Mouse (Mus musculus): ENCODE measurements around the gene Dis3. TPM values are rescaled to one million over a fixed set of nuclear protein-coding genes. Genes with fewer than 3 reads are reported as not detected.

The Dis3 gene
- total RNA-seq, 2 experiments from 2014 or later = 16.4 to 21.5 TPM

DNA sequence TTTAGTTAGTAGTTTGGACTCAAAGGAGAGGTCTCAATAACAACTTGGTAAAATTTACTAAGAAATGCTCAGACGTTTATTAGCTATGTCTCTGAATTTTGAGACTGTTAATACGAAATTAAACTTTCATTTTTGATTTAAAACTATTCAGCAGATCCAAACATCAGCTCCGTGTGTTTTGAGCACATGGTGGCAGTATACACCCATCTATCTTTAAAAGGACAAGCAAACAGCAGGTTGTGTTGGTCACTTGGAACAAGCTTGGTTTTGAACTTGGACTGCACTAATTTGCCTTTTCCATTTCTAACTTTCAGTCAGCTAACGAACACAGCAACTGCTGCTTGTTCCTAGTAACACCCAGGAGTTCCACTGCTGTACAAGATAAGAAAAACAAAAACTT lies 18.0 kb upstream of the Dis3 start:
- TF ChIP-seq CTCF (conservative IDR thresholded peaks at IDR 0.05) = peak; percentile 66
- H3K27ac ChIP-seq = no peak overlapping the region
- no peak overlapping the region for H3K4me3 ChIP-seq
- DNase-seq (ENCODE audit: low spot score in 2 of 2) = no peak

DNA sequence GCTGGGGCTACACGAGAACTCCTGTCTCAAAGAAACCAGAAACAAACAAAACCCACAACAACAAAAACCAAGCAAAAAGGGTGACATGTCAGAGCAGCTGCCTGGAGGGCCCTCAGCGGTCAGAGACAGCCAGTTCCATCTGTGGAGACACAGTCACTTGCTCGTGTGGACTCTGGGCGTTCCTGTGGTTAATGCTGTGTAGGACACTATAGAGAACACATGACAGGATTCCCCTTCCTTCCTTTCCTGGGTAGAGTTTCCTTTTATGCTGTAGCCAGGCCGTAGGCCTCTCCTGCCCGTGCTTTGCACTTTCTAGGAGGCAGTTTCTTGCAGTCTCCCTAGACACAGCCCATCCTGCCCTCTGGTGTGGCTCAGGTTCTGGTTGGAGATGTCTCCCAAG lies 9.2 kb upstream of the Dis3 start:
- H3K4me3 ChIP-seq = no peak overlapping the region
- no peak for DNase-seq (ENCODE audit: low spot score in 2 of 2)
- H3K27ac ChIP-seq = no peak overlapping the region
- no peak for TF ChIP-seq CTCF (conservative IDR thresholded peaks at IDR 0.05)

DNA sequence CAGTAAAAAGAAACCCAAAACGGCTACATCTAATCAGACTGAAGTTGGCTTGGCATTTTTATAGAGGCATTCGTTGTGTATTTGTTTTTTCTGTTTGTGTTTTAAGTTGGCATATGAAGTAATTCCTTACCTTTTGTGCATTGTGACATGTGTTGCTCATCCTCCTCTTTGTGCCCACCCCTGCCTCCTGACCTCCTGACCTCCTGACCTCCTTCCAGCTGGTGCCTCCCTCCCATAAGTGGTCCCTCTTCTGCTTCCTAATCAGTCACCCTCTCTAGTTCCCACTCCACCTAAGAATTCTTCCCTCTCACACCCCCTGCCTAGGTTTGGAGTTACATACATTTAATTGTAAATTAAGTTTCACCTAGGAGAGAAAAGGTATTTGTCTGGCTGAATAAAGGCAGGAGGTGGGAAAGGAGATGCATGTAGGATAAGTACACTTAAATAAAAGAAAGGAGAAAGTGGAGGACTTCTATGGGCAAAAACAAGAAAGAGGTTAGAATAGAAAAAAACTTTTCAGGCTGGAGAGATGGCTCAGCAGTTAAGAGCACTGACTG lies 8.1 kb upstream of the Dis3 start:
- Histone ChIP-seq H3K4me3 (no peak overlapping the region), H3K27ac (no peak overlapping the region)
- no peak for DNase-seq (ENCODE audit: low spot score in 2 of 2)
- no peak for TF ChIP-seq CTCF (conservative IDR thresholded peaks at IDR 0.05)

DNA sequence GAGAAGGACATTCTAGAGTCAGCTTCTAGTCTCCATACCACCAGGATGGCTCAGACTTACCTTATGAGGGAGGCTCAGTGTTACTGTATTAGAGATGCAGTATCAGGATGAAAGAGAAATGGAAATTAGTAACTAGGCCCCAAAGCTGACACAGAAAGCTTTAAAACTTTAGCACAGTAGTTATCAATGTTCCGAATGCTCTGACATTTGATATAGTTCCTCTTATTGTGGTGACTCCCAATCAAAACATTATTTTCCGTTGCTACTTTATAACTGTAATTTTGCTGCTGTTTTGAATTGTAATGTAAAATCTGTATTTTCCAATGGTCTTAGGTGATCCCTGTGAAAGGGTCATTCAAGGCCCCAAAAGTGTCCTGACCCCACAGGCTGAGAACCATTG lies 7.1 kb upstream of the Dis3 start:
- Histone ChIP-seq H3K27ac (no peak overlapping the region), H3K4me3 (no peak overlapping the region)
- no peak for TF ChIP-seq CTCF (conservative IDR thresholded peaks at IDR 0.05)
- no peak for DNase-seq (ENCODE audit: low spot score in 2 of 2)

DNA sequence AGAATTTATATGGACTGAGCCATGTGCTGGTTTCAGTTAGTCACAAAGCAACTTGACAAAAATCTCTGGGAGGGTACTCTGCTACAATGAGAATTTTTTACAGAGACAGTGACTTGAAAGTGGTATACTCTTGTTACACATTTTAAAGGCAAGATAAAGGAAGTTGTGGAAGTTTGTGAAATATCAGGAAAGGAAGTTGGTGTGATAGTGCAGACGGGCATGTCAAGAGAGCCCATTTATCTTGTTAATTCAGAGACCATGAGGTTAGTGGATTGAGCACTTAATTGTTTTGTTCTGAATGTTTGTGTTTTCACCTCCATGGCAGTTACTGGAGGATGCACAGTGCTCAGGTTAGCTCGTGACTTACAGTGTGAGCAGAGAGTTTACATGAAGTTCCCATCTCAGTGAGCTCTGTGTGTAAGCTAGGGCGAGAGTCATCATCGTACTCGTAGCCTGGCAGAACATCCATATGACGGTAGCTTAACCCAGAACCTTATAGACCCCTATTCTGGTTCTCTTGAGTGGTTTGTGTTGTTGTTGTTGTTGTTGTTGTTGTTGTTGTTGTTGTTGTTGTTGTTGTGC lies 5.1 kb upstream of the Dis3 start:
- no peak for TF ChIP-seq CTCF (conservative IDR thresholded peaks at IDR 0.05)

DNA sequence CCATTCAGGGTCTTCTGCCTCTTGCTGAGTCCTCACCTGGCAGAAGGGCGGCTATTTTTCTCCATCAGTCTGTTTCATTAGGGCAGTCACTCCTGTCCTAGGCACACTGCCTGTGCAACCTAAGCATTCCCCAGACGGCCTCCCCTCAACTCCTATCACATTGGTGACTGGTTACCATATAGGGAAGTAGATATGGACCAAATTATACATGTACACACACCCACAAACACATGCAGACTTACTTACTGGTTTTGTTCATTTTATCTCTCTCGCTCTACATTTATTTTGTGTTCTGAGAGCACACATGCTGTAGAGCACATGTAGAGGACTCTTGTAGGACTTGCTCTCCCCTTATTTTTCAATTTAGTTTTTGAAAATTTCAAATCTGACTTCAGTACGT lies 3.5 kb upstream of the Dis3 start:
- Histone ChIP-seq H3K27ac (no peak overlapping the region), H3K4me3 (no peak overlapping the region)
- DNase-seq (ENCODE audit: low spot score in 2 of 2) = no peak
- no peak for TF ChIP-seq CTCF (conservative IDR thresholded peaks at IDR 0.05)

More for the DNA sequence above, 5.1 kb upstream of the Dis3 start:
- DNase-seq (ENCODE audit: low spot score in 2 of 2) = no peak
- H3K27ac ChIP-seq = no peak overlapping the region
- no peak overlapping the region for H3K4me3 ChIP-seq

DNA sequence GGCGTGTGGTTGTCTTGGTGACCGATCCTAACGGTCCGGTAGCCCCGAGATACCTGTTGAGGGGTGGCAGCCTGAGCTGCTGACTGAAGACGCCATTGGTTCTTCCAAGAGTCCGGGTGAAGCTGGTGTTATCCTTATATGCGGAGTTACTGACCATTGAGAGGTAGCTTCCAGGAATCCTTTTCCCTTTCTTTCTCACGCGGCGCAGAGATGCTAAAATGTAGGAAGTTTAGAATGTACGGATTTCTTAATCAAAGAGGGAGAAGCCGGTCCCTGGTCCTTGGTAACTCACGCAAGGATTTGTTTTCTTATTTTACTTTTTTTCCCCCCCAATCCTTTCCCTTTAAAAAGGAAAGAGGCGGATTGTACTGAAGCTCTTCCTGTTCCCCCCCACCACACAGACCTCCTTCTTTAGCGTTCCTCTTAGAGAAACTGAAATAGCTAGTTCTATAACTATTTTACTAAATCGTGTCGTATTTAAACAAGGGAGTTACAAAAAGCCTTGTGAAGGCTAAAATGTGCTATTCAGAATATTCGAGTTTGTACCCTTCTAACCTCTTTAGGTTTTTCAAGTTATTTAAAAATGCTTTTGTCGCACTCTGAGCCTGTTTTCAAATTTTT lies 507 bp upstream of the Dis3 start:
- DNase-seq (ENCODE audit: low spot score in 2 of 2) = peak; percentile 8 to 18
- Histone ChIP-seq H3K27ac (peak overlapping the region; percentile 86), H3K4me3 (peak overlapping the region; percentile 83)
- TF ChIP-seq CTCF (conservative IDR thresholded peaks at IDR 0.05) = no peak

DNA sequence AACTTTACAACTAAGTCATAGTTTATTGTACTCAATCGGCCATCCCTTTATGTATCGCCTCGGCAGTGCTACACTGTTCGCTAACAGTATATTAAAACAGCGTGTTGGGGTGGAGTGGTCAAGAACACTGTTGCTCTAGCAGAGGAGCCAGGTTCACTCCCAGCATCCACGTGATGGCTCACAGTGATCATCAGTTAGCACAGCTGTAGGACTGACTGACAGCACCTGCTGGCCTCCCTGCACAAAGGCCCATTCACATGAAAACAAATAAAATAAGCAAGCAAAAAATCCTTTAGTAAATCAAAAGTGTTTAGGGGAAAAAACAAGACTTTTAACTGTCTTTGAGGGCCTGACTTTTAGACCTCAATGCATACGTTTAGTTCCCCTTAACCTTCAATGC lies 10.6 kb downstream of the Dis3 start:
- H3K27ac ChIP-seq = no peak overlapping the region
- no peak overlapping the region for H3K4me3 ChIP-seq
- TF ChIP-seq CTCF (conservative IDR thresholded peaks at IDR 0.05) = no peak
- no peak for DNase-seq (ENCODE audit: low spot score in 2 of 2)

DNA sequence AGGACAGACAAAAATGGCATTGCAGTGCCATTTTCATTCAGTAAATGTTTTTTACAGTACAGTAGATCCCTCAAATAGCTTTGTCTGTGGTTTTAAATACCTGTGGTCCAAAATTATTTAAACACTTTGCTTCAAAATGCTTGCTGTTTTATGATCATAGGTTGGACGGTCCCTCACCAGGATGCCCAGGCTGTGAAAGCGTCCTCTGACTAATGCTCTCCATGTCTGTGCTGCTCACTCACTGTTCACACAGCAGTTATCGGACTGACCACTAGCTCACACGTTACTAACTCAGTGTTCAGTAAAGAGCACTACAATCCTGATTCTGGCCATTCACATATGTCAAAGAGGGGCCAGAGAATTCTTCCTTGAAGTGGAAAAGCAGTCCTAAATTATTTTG lies 28.4 kb downstream of the Dis3 start:
- no peak overlapping the region for H3K27ac ChIP-seq
- TF ChIP-seq CTCF (conservative IDR thresholded peaks at IDR 0.05) = no peak
- H3K4me3 ChIP-seq = no peak overlapping the region
- DNase-seq (ENCODE audit: low spot score in 2 of 2) = no peak

DNA sequence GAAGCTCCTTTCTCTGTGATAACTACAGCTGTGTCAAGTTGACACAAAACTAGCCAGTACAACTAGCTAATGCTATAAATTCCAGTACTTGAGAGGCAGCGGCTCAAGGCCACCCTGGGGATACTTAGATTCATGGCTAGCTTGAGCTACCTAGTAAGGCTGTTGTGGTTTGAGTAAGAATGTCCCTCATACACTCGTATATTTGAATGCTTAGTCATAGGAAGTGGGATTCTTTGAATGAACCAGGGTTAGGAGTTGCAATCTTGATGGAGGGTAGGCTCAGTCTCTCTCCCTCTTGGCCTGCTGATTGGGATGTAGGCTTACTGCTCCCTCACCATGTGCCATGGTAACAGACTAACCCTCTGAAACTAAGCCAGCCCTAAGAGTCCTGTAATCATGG lies 36.5 kb downstream of the Dis3 start:
- no peak overlapping the region for H3K4me3 ChIP-seq
- DNase-seq (ENCODE audit: low spot score in 2 of 2) = no peak
- no peak overlapping the region for H3K27ac ChIP-seq
- no peak for TF ChIP-seq CTCF (conservative IDR thresholded peaks at IDR 0.05)

DNA sequence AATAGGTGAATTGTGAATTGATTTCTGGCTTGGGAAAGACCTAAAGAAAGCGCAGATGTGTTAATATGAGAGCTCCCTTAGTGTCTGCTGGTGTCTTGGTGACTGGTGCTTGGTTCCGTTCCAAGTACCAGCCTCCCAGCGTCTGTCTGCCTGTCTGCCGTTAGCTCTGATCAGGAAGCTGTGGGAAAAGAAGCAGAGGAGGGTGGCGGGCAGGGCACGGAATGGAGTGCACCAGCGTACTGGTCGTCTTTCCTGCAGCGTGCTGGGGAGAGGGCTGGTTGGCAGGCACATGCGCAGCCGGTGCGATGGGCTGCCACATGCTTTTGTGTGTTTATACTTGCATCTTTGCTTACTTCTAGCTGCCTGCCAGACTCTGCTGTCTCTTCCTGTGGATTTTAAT lies 39.0 kb downstream of the Dis3 start:
- peak overlapping the region; percentile 50; the same call in 1 of the 2 replicates for H3K27ac ChIP-seq
- TF ChIP-seq CTCF (conservative IDR thresholded peaks at IDR 0.05) = no peak
- peak; percentile 52 to 55 for DNase-seq (ENCODE audit: low spot score in 2 of 2)
- peak overlapping the region; percentile 29 for H3K4me3 ChIP-seq

DNA sequence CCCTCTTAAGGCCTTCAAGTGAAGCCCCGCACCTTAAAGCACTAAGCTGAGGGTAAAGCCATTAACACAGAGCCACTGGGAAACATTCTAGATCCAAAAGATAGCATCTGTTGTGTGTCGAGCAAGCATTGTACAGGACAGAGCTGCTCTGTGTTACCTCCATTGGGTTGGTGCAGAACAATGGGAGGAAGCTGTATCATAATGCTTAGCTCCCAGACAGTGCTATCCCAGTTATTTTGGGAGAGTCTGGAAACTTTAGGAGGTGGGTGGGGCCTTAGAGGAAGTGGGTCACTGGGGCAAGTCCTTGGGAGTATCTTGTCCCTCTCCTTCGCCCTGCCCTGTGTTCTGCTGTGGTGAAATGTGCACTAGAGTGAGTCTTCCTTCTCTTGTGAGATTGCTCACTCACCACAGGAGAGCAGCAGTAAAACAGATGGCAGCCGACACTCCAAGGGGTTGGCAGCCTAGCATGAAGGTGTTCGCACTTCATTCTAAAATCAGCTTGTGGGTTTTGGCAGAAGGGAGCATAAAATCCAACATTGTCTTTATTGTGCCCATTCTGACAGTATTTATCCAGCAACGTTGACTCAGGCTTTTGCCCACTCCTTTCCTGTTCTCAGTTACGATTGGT lies 40.5 kb downstream of the Dis3 start:
- TF ChIP-seq CTCF (conservative IDR thresholded peaks at IDR 0.05) = no peak
- H3K27ac ChIP-seq = no peak overlapping the region
- no peak overlapping the region for H3K4me3 ChIP-seq
- no peak for DNase-seq (ENCODE audit: low spot score in 2 of 2)

DNA sequence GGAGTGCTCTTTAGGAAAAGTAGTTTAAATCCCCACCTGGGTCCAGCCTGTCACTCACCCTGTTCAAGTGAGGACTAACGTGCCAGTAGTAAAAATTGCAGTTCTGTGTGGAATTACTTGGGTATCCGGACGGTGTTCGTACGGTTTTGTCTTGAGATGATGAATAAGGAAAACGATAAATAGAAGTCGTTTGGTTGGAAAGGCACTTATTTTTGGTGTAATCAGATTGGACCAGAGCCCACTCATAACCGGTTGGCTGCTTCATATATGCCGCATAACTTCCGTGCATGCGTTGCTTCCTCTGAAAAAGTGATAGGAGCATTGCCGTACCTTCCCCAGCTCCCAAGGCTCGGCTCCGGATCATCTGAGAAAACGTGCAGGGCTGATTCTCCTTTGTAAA lies 52.8 kb downstream of the Dis3 start:
- H3K4me3 ChIP-seq = peak overlapping the region; percentile 98
- no peak for TF ChIP-seq CTCF (conservative IDR thresholded peaks at IDR 0.05)
- no peak overlapping the region for H3K27ac ChIP-seq
- DNase-seq (ENCODE audit: low spot score in 2 of 2) = no peak
